Mouse (Mus musculus): ENCODE measurements around the gene Bicra. TPM values are rescaled to one million over a fixed set of nuclear protein-coding genes. Genes with fewer than 3 reads are reported as not detected.
A peak's percentile ranks its signal among the peaks of the same experiment; 100 is the strongest.

Gene Bicra
- polyA plus RNA-seq, 1 experiment from 2014 or later, result 3.7 TPM

- 69% methylated on average over 10 of the region's 10 CpGs for WGBS
- Histone ChIP-seq H3K27ac (ENCODE audit: low read length) (no peak overlapping the region), H3K9me3 (ENCODE audit: control insufficient read depth, low read length) (no peaks in the 10 kb centered on the region), H3K4me2 (ENCODE audit: low read depth, low read length) (no peak overlapping the region), H3K9ac (ENCODE audit: low read depth, low read length) (no peak overlapping the region; the same call in 1 of the 2 replicates), H3K27me3 (replicated peaks; ENCODE audit: control insufficient read depth, insufficient read depth, low read length) (no peaks in the 10 kb centered on the region), H3K36me3 (ENCODE audit: control insufficient read depth, insufficient read depth, low read length) (no peaks in the 10 kb centered on the region), H3K4me3 (ENCODE audit: low read length) (no peak overlapping the region), H3K4me1 (ENCODE audit: control insufficient read depth, insufficient read depth, low read length) (peaks cover 31% of the 10 kb centered on the region)
- no peak for ATAC-seq
Observed at GRCm38 (mm10) chr7:16042850-16043775, 4.6 kb downstream of the Bicra start.

- Histone ChIP-seq H3K4me2 (ENCODE audit: low read depth, low read length) (no peak overlapping the region), H3K27ac (ENCODE audit: low read length) (no peak overlapping the region), H3K4me1 (ENCODE audit: control insufficient read depth, insufficient read depth, low read length) (peaks cover 30% of the 10 kb centered on the region), H3K9me3 (ENCODE audit: control insufficient read depth, low read length) (no peaks in the 10 kb centered on the region), H3K27me3 (replicated peaks; ENCODE audit: control insufficient read depth, insufficient read depth, low read length) (no peaks in the 10 kb centered on the region), H3K9ac (ENCODE audit: low read depth, low read length) (no peak overlapping the region), H3K4me3 (ENCODE audit: low read length) (no peak overlapping the region), H3K36me3 (ENCODE audit: control insufficient read depth, insufficient read depth, low read length) (no peaks in the 10 kb centered on the region)
- WGBS, result 82% methylated on average over 2 of the region's 2 CpGs
- no peak for ATAC-seq
Observed at GRCm38 (mm10) chr7:16041208-16041607, 6.5 kb downstream of the Bicra start.

GRCm38 (mm10) chr7:16039363-16039762 is 8.4 kb downstream of the Bicra start:
- H3K4me3 ChIP-seq (ENCODE audit: low read length), result no peak overlapping the region
- no peak overlapping the region for H3K27ac ChIP-seq (ENCODE audit: low read length)
- no peak overlapping the region for H3K9ac ChIP-seq (ENCODE audit: low read depth, low read length)
- H3K4me2 ChIP-seq (ENCODE audit: low read depth, low read length), result no peak overlapping the region
- no peaks in the 10 kb centered on the region for H3K9me3 ChIP-seq (ENCODE audit: control insufficient read depth, low read length)
- 92% methylated on average over 5 of the region's 5 CpGs for WGBS
- no peak for ATAC-seq
- no peaks in the 10 kb centered on the region for H3K36me3 ChIP-seq (ENCODE audit: control insufficient read depth, insufficient read depth, low read length)
- peaks cover 11% of the 10 kb centered on the region for H3K4me1 ChIP-seq (ENCODE audit: control insufficient read depth, insufficient read depth, low read length)
- no peaks in the 10 kb centered on the region for H3K27me3 ChIP-seq (replicated peaks; ENCODE audit: control insufficient read depth, insufficient read depth, low read length)

GRCm38 (mm10) chr7:16036972-16037371 is 10.7 kb downstream of the Bicra start:
- Histone ChIP-seq H3K4me2 (ENCODE audit: low read depth, low read length) (no peak overlapping the region), H3K4me1 (ENCODE audit: control insufficient read depth, insufficient read depth, low read length) (peaks cover 15% of the 10 kb centered on the region), H3K9me3 (ENCODE audit: control insufficient read depth, low read length) (no peaks in the 10 kb centered on the region), H3K36me3 (ENCODE audit: control insufficient read depth, insufficient read depth, low read length) (no peaks in the 10 kb centered on the region), H3K27ac (ENCODE audit: low read length) (no peak overlapping the region), H3K27me3 (replicated peaks; ENCODE audit: control insufficient read depth, insufficient read depth, low read length) (no peaks in the 10 kb centered on the region), H3K4me3 (ENCODE audit: low read length) (no peak overlapping the region), H3K9ac (ENCODE audit: low read depth, low read length) (no peak overlapping the region)
- no peak for ATAC-seq
- WGBS, result 91% methylated on average over 6 of the region's 6 CpGs

GRCm38 (mm10) chr7:16033580-16034461 is 13.9 kb downstream of the Bicra start:
- Histone ChIP-seq H3K27ac (ENCODE audit: low read length) (no peak overlapping the region), H3K4me3 (ENCODE audit: low read length) (no peak overlapping the region), H3K4me2 (ENCODE audit: low read depth, low read length) (peak overlapping the region; percentile 20), H3K4me1 (ENCODE audit: control insufficient read depth, insufficient read depth, low read length) (peaks cover 15% of the 10 kb centered on the region), H3K9me3 (ENCODE audit: control insufficient read depth, low read length) (no peaks in the 10 kb centered on the region), H3K9ac (ENCODE audit: low read depth, low read length) (no peak overlapping the region), H3K27me3 (replicated peaks; ENCODE audit: control insufficient read depth, insufficient read depth, low read length) (no peaks in the 10 kb centered on the region), H3K36me3 (ENCODE audit: control insufficient read depth, insufficient read depth, low read length) (no peaks in the 10 kb centered on the region)
- ATAC-seq, result peak; percentile 54
- WGBS, result 84% methylated on average over 8 of the region's 8 CpGs

- H3K4me2 ChIP-seq (ENCODE audit: low read depth, low read length), result peak overlapping the region; percentile 20
- H3K9me3 ChIP-seq (ENCODE audit: control insufficient read depth, low read length), result no peaks in the 10 kb centered on the region
- peaks cover 15% of the 10 kb centered on the region for H3K4me1 ChIP-seq (ENCODE audit: control insufficient read depth, insufficient read depth, low read length)
- 90% methylated on average over 1 of the region's 1 CpGs for WGBS
- H3K4me3 ChIP-seq (ENCODE audit: low read length), result no peak overlapping the region
- peak; percentile 92 for ATAC-seq
- no peaks in the 10 kb centered on the region for H3K36me3 ChIP-seq (ENCODE audit: control insufficient read depth, insufficient read depth, low read length)
- no peak overlapping the region for H3K9ac ChIP-seq (ENCODE audit: low read depth, low read length)
- H3K27ac ChIP-seq (ENCODE audit: low read length), result no peak overlapping the region
- no peaks in the 10 kb centered on the region for H3K27me3 ChIP-seq (replicated peaks; ENCODE audit: control insufficient read depth, insufficient read depth, low read length)
Observed at GRCm38 (mm10) chr7:16033059-16033458, 14.7 kb downstream of the Bicra start.

GRCm38 (mm10) chr7:16031072-16031471 is 16.6 kb downstream of the Bicra start:
- Histone ChIP-seq H3K9ac (ENCODE audit: low read depth, low read length) (no peak overlapping the region), H3K4me2 (ENCODE audit: low read depth, low read length) (no peak overlapping the region), H3K27me3 (replicated peaks; ENCODE audit: control insufficient read depth, insufficient read depth, low read length) (no peaks in the 10 kb centered on the region), H3K9me3 (ENCODE audit: control insufficient read depth, low read length) (no peaks in the 10 kb centered on the region), H3K4me1 (ENCODE audit: control insufficient read depth, insufficient read depth, low read length) (peaks cover 15% of the 10 kb centered on the region), H3K36me3 (ENCODE audit: control insufficient read depth, insufficient read depth, low read length) (no peaks in the 10 kb centered on the region), H3K27ac (ENCODE audit: low read length) (no peak overlapping the region), H3K4me3 (ENCODE audit: low read length) (no peak overlapping the region)
- no peak for ATAC-seq
- WGBS, result 93% methylated on average over 4 of the region's 4 CpGs

GRCm38 (mm10) chr7:16028102-16028927 is 19.4 kb downstream of the Bicra start:
- Histone ChIP-seq H3K9ac (ENCODE audit: low read depth, low read length) (no peak overlapping the region), H3K36me3 (ENCODE audit: control insufficient read depth, insufficient read depth, low read length) (no peaks in the 10 kb centered on the region), H3K4me2 (ENCODE audit: low read depth, low read length) (no peak overlapping the region), H3K4me3 (ENCODE audit: low read length) (no peak overlapping the region), H3K9me3 (ENCODE audit: control insufficient read depth, low read length) (no peaks in the 10 kb centered on the region), H3K4me1 (ENCODE audit: control insufficient read depth, insufficient read depth, low read length) (peaks cover 9% of the 10 kb centered on the region), H3K27ac (ENCODE audit: low read length) (no peak overlapping the region), H3K27me3 (replicated peaks; ENCODE audit: control insufficient read depth, insufficient read depth, low read length) (no peaks in the 10 kb centered on the region)
- WGBS, result 88% methylated on average over 6 of the region's 6 CpGs
- ATAC-seq, result no peak
